Mouse (Mus musculus) bone marrow macrophage, adult 2 months (primary cell): ENCODE measurements around the gene Ccdc163.

Source experiments
- CTCF ChIP-seq: IDR thresholded peaks from 2 replicates; pipeline ENCODE4 v1.5.1; 2012; ENCODE audit warnings: low read depth, mild to moderate bottlenecking, low read length, moderate library complexity
- POLR2A ChIP-seq: IDR thresholded peaks from 2 replicates; pipeline ENCODE4 v1.6.1; 2012; ENCODE audit warnings: mild to moderate bottlenecking, low read depth, low read length, borderline replicate concordance

GRCm38 (mm10) chr4:116708201-116708764 lies at the start of gene Ccdc163, which contains the start of gene Mmachc:
- TF ChIP-seq CTCF (no peak), POLR2A (no peak)
